Mouse (Mus musculus) G1E (cell line): ENCODE data around the gene Cdk4.

Source experiments
- CTCF ChIP-seq: IDR thresholded peaks from 2 replicates; pipeline ENCODE4 v1.5.1; 2012; ENCODE audit warnings: low read depth, low read length, inconsistent platforms, mixed read lengths
- TAL1 ChIP-seq: conservative IDR thresholded peaks from 2 replicates; pipeline ENCODE4 v1.6.1; 2012; ENCODE audit warnings: low read depth, low read length, inconsistent platforms, mixed read lengths

- TF ChIP-seq CTCF, result no peak
- TF ChIP-seq TAL1, result no peak
Observed at GRCm38 (mm10) chr10:127101151-127101550, 37.8 kb downstream of the Cdk4 start.
